Mouse (Mus musculus) urinary bladder, postnatal 36 days (tissue): ENCODE data around the gene Cabin1.
A peak's percentile ranks its signal among the peaks of the same experiment; 100 is the strongest.

Experiments used
- DNase-seq, 2 experiments: peaks; one replicate each; pipeline ENCODE4 v3.0.0; 2022; ENCODE audit warnings: low spot score in 2 of 2, mixed read lengths in 1 of 2

Gene Cabin1

GRCm38 (mm10) chr10:75702494-75702893 is 61.6 kb downstream of the Cabin1 start:
- no peak for DNase-seq

GRCm38 (mm10) chr10:75701280-75701679 is 62.9 kb downstream of the Cabin1 start:
- no peak for DNase-seq

GRCm38 (mm10) chr10:75697693-75698092 is 66.4 kb downstream of the Cabin1 start:
- no peak for DNase-seq

- no peak for DNase-seq
Measured at GRCm38 (mm10) chr10:75696597-75697355, 67.4 kb downstream of the Cabin1 start.

- no peak for DNase-seq
Measured at GRCm38 (mm10) chr10:75695521-75695920, 68.6 kb downstream of the Cabin1 start.

GRCm38 (mm10) chr10:75695078-75695477 is 69.1 kb downstream of the Cabin1 start:
- DNase-seq, result no peak

GRCm38 (mm10) chr10:75694567-75694966 is 69.6 kb downstream of the Cabin1 start:
- DNase-seq, result no peak

GRCm38 (mm10) chr10:75693451-75694233 is 70.5 kb downstream of the Cabin1 start:
- no peak for DNase-seq

- DNase-seq, result no peak
Measured at GRCm38 (mm10) chr10:75688598-75688997, 75.5 kb downstream of the Cabin1 start.

- no peak for DNase-seq
Measured at GRCm38 (mm10) chr10:75686724-75687123, 77.4 kb downstream of the Cabin1 start.

- no peak for DNase-seq
Measured at GRCm38 (mm10) chr10:75684035-75685004, 79.8 kb downstream of the Cabin1 start.

GRCm38 (mm10) chr10:75680574-75681001 is 83.6 kb downstream of the Cabin1 start:
- DNase-seq, result no peak

GRCm38 (mm10) chr10:75679204-75679603 is 84.9 kb downstream of the Cabin1 start:
- no peak for DNase-seq

- DNase-seq, result no peak
Measured at GRCm38 (mm10) chr10:75677989-75678388, 86.2 kb downstream of the Cabin1 start.

- no peak for DNase-seq
Measured at GRCm38 (mm10) chr10:75677571-75677970, 86.6 kb downstream of the Cabin1 start.

- peak in 1 of 2 experiments; percentile 30 for DNase-seq
Measured at GRCm38 (mm10) chr10:75676819-75677565, 87.1 kb downstream of the Cabin1 start.

- no peak for DNase-seq
Measured at GRCm38 (mm10) chr10:75676286-75676685, 87.9 kb downstream of the Cabin1 start.

GRCm38 (mm10) chr10:75675594-75675993 is 88.5 kb downstream of the Cabin1 start:
- no peak for DNase-seq

GRCm38 (mm10) chr10:75669936-75670335 is 94.2 kb downstream of the Cabin1 start:
- no peak for DNase-seq

GRCm38 (mm10) chr10:75667911-75668270 is 96.2 kb downstream of the Cabin1 start:
- DNase-seq, result peak; percentile 53 to 66
